Mouse (Mus musculus): ENCODE data around the gene Kcnj13. TPM values are rescaled to one million over a fixed set of nuclear protein-coding genes. Genes with fewer than 3 reads are reported as not detected.

The Kcnj13 gene
- not detected in 2 replicates for polyA plus RNA-seq (2012; rRNA removed)

GRCm38 (mm10) chr1:87394594-87394993 lies at the start of gene Kcnj13:
TSS of gene Kcnj13 (minus strand) at chr1:87394729.
- no peak for DNase-seq (ENCODE audit: low read depth)

DNA sequence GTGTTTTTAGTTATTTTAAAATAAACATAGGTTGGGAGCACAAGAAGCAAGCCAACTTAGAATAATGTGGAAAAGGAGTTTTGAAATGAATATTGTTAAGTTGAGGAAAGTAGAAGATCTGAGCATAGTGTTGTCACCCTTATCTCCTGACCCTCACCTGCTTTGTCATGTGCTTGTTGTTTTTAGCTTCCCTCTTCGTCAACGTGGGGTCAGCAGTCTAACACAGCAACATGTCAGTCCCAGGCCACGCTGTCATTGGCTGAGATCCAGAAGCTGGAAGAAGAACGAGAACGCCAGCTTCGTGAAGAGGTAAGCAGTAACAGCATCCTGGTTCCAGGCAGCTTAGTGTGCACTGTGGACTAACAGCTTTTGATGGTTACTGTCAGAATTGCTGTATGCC lies 42.1 kb upstream of the Kcnj13 start:
- DNase-seq (ENCODE audit: low read depth) = no peak

- DNase-seq (ENCODE audit: low read depth) = no peak
Measured at GRCm38 (mm10) chr1:87435125-87435524, 40.6 kb upstream of the Kcnj13 start.

GRCm38 (mm10) chr1:87418733-87419132 lies 24.2 kb upstream of the Kcnj13 start:
- no peak for DNase-seq (ENCODE audit: low read depth)

GRCm38 (mm10) chr1:87409380-87409779 lies 14.9 kb upstream of the Kcnj13 start:
- DNase-seq (ENCODE audit: low read depth) = no peak

- no peak for DNase-seq (ENCODE audit: low read depth)
Measured at GRCm38 (mm10) chr1:87406012-87406411, 11.5 kb upstream of the Kcnj13 start.

- DNase-seq (ENCODE audit: low read depth) = no peak
Measured at GRCm38 (mm10) chr1:87404710-87405109, 10.2 kb upstream of the Kcnj13 start.

DNA sequence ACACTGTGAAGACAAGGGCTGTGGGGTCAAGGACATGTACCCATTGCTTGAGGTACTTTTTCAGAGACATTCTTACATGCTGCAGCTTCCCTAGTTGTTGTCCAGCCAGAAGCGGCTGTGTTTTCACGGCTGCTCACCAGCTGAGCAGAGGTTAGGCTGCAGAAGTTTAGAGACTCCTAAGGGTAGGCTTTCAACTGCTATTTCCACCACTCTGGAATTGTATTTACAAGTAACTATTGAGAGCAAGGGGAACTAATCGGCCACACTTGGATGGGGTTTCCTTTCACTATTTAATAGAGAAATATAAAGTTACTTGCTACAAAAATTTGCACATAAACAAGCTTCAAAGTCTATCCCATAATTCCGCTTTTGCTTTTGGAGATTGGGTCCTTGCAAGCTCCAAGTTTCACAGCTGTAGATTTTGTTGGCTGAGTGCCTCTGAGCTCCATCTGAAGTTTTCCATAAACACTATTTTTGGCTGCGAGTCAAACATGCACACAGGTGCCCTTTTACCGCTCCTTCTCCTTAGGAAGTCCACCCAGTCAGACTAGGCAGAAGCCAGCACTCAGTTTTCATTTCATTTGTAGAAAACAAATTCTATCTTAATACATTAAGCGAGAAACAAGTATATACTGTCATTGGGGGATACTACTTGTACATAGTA lies 2.5 kb upstream of the Kcnj13 start:
- no peak for DNase-seq (ENCODE audit: low read depth)

GRCm38 (mm10) chr1:87393444-87394195 lies 909 bp downstream of the Kcnj13 start:
- DNase-seq (ENCODE audit: low read depth) = no peak

DNA sequence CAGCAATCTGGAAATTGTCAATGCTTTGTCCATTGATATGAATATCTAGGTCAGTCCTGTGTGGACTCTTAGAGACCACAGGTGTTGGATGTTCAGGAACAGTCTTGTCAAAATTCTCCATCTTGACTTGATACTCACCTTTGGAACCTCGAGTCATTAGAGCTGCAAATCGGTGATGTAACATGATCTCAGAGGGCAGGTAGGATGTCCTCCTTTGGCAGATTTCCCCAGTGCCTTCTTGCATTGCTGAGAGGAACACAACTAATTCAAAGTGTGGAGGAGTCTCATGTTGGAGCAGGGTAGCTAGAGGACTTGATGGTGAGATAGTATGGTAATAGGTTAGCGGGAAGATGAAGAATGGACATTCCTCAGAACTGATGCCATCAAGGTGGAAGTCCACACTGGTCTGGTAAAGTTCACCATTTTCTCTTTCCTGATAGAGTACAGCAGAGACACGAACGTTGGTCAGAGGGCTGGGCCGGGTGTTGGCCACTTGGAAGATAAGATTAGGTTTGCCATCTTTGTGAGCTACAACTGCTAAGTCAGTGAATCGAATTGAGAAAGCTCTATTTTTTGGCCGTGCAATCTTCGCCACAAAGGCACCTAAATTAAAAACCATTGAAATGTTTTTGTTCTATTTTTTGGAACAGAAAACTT lies 8.0 kb downstream of the Kcnj13 start:
- no peak for DNase-seq (ENCODE audit: low read depth)

- no peak for DNase-seq (ENCODE audit: low read depth)
Measured at GRCm38 (mm10) chr1:87381152-87381551, 13.4 kb downstream of the Kcnj13 start.

GRCm38 (mm10) chr1:87379919-87380318 lies 14.6 kb downstream of the Kcnj13 start:
- DNase-seq (ENCODE audit: low read depth) = no peak

DNA sequence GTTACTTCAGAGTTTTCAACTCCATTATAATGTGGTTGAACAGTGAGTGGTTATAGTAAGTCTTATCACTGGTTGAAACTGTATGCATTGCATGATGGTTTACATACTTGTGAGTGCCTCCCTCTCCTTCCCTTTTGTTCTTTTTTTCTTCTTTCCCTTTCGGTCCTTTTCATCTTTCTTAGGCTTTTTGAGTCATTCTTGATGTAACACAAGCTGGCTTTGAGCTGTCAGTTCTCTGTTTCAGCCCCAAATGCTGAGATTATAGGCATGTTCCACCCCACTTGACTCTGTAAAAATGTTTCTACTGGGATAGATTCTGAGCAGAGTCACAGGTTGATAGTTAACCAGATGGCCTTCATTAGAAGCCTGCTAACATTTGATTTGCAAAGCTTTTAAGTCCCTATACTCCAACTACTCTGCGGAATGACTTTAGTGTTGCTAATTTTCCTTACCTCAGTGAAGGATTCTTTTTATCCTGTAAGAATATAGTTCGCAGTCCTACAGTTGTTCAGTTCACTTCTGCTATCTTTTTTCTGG lies 16.4 kb downstream of the Kcnj13 start:
- DNase-seq (ENCODE audit: low read depth) = no peak

DNA sequence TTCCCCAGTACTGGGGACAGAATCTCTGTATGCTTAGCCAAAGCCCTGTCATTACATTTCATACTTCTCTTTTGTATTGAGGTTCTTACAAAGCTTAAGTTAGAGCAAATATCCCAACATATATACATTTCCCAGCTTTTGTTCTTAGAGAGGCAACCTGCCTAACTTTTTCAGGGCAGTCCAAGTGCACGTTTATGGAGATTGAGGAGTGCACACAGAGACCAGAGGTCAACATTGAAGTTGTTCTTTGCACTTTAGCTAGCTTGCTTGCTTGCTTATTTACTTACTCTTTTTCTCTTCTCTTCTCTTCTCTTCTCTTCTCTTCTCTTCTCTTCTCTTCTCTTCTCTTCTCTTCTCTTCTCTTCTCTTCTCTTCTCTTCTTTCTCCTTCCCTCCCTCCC lies 34.3 kb downstream of the Kcnj13 start:
- no peak for DNase-seq (ENCODE audit: low read depth)

DNA sequence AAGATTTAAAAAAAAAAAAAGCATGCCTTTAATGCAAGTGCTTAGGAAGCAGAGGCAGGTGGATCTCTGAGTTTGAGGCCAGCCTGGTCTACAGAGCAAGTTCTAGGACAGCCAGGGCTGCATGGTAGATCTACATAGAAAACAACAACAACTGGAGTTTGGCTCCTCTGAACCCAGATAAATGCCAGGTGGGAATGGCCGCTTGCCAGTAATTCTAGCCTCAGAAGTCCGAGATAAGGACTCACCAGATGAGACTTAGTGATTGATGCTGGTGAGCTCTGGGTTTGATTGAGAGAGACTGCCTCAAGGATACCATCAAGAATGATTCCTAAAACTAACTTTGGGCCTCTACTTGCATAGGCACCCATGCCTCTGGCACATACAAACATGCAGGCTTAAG lies 44.0 kb downstream of the Kcnj13 start:
- no peak for DNase-seq (ENCODE audit: low read depth)

Other genes starting within 250 kb of the Kcnj13 start
- gene Ecel1, start 238.2 kb downstream of the Kcnj13 start, polyA plus RNA-seq (2012; rRNA removed) = 0.15 and 0.22 TPM in 2 replicates
- gene Prss56, start 211.4 kb downstream of the Kcnj13 start, polyA plus RNA-seq (2012; rRNA removed) = 1.5 and 1.8 TPM in 2 replicates
- 0.03 TPM in 1 of 2 replicates, not detected in the other for gene Chrnd, start 204.1 kb downstream of the Kcnj13 start, polyA plus RNA-seq (2012; rRNA removed)
- gene Chrng, start 190.1 kb downstream of the Kcnj13 start, polyA plus RNA-seq (2012; rRNA removed) = 0.22 TPM in 1 of 2 replicates, not detected in the other
- 34.9 and 41.5 TPM in 2 replicates for gene Eif4e2, start 180.8 kb downstream of the Kcnj13 start, polyA plus RNA-seq (2012; rRNA removed)
- gene Efhd1, start 130.4 kb downstream of the Kcnj13 start, polyA plus RNA-seq (2012; rRNA removed) = 11.3 and 11.8 TPM in 2 replicates
- 31.3 and 36.2 TPM in 2 replicates for gene Gigyf2, start 67.7 kb downstream of the Kcnj13 start, polyA plus RNA-seq (2012; rRNA removed)
- not detected in 2 replicates for gene Snorc, start 75.5 kb upstream of the Kcnj13 start, polyA plus RNA-seq (2012; rRNA removed)
- 2.6 and 3.6 TPM in 2 replicates for gene Neu2, start 115.2 kb upstream of the Kcnj13 start, polyA plus RNA-seq (2012; rRNA removed)
- gene Ngef, start 179.1 kb upstream of the Kcnj13 start, polyA plus RNA-seq (2012; rRNA removed) = 4.1 and 6.4 TPM in 2 replicates
- gene Inpp5d, start 225.6 kb upstream of the Kcnj13 start, polyA plus RNA-seq (2012; rRNA removed) = 71.1 and 89.5 TPM in 2 replicates